Mouse (Mus musculus): Measurements from ENCODE around the gene Clp1.
"Not testable (repeated sequence)": the region's sequence is repeated elsewhere in the genome, so short reads cannot be mapped to it uniquely, and the experiment has no call there.

Clp1 gene

DNA sequence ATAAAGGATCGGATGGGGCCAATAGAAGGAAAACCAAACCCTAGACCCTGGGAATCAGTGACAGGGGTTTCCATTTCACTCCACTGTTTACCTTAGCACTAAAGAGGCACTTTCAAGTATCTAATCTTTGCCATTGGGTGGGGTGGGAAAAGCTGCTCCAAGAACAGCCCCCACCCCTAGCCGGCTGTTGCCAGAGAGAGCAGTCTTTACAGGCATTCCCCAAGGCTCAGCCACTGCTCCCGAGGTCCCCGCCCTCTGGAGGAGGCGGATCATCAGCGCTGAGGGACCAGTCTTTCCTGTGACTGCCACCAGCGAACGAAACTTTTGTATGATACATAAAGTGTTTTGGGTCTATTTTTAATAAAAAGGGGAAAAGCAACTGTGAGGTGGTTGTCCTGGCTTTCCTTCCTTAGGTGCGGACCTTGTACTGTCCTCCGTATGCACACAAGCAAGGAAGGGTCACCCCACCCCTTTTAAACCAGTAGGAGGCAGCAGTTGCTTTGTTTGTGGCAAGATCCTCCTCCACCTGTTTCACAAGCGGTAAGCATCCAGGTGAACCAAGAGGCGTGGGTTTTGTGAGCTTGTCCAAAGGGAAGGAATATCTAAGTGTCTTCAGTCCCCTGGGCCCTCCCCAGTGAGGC is 11.2 kb upstream of the Clp1 start:
- DNase-seq = no peak

DNA sequence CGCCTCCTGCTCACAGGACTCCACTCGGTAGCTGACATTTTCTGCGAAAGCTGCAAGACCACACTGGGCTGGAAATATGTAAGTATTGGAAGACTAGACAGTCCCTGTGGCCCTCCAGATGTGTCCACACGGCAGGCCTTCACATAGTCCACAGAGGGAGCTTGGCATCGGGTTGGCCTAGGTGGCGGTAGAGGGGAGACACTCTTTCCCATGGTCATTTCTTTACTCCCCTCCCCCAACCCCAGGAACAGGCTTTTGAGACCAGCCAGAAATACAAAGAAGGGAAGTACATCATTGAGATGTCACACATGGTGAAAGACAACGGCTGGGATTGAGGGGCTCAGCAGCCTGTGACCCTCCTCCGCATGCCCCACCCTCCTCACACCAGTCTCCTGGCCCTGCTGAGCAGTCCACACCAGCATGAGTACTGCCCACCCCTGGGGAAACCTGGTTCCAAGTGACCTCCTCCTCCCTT is 10.3 kb upstream of the Clp1 start:
- no peak for DNase-seq

DNA sequence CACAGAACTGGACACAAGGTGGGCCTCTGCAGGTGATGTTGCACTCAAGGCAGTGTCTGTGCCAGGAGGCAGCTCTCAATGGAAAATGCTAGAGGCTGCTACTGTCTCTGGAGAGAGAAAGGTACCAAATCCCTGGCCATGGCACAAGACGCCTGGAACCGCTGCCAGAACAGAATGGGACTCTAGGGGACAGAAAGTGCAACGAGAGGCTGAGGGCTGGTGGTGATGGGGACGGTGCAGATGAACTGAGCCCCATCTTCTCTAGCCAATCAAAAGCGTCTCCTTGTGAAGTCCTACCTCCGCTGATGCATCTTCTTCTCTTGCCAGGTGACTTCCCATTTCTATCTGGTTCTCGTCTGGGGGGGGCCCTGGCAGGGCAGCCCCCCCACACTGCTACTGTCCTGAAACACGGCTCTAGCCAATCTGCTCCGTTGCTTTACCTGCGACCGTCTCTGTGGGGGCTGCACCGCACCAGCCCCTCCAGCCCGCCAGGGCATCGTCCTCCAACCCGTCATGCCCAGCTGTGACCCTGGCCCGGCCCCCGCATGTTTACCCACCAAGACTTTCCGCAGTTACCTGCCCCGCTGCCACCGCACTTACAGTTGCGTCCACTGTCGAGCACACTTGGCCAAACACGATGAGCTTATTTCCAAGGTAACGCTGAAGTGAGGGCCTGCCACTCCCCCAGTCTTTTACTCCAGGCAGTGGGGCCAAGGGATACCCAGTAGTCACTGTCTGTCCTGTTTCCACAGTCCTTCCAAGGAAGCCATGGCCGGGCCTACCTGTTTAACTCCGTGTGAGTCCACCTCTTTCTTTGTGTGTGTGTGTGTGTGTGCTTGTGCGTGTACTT is 9.4 kb upstream of the Clp1 start:
- DNase-seq = no peak

GRCm38 (mm10) chr2:84735346-84735920 is 8.3 kb upstream of the Clp1 start:
- no peak for DNase-seq

GRCm38 (mm10) chr2:84734919-84735318 is 7.8 kb upstream of the Clp1 start:
- DNase-seq = no peak

- no peak for DNase-seq
These were observed 7.3 kb upstream of the Clp1 start for GRCm38 (mm10) chr2:84734351-84734864.

GRCm38 (mm10) chr2:84733579-84734300 is 6.6 kb upstream of the Clp1 start, which contains the start of gene Ypel4:
Ypel4 (plus strand) TSS chr2:84734058.
- no peak for DNase-seq

- no peak for DNase-seq
These were observed 5.2 kb upstream of the Clp1 start for GRCm38 (mm10) chr2:84732394-84732793.

DNA sequence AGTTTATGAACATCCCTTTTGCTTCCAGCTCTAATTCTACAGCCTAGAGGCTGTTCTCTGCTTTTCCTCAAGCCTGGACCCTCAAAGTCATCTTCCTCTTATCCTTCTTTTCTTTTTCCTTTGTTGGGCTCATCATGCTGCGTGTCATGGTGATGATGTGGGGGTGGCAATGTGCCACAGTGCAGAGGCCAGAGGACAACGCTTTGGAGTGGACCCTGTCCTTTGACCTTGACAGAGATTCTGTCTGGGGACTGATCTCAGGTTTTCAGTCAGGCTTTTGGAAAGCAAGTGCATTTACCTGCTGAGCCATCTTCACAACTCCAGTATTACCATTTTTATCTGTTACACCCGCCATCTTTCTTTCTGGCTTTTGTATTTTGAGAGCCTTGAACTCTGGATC is 4.1 kb upstream of the Clp1 start:
- no peak for DNase-seq

GRCm38 (mm10) chr2:84728191-84728590 is 1.0 kb upstream of the Clp1 start:
- DNase-seq = not testable (repeated sequence)

GRCm38 (mm10) chr2:84726716-84727115 is 434 bp downstream of the Clp1 start:
- DNase-seq = no peak

DNA sequence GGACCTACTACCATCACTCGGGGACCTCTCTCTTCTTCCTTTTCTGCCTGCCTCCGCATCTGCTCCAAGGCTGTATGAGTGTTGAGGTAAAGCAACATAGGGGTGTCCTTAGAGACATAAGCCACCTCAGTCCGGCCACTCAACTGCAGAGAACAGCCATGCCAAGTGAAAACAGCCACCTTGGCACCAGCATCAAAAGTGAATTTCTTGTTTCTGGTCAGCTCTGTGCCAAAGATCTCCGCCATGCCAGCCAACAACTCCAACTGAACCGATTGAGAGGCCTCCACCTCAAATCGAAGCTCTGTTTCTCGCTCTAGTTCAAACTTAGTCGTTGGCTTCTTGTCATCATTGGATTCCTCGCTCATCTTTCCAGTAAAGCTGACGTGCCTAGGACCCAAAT is 1.4 kb downstream of the Clp1 start:
- DNase-seq = no peak

GRCm38 (mm10) chr2:84723856-84724255 is 3.3 kb downstream of the Clp1 start:
- no peak for DNase-seq

DNA sequence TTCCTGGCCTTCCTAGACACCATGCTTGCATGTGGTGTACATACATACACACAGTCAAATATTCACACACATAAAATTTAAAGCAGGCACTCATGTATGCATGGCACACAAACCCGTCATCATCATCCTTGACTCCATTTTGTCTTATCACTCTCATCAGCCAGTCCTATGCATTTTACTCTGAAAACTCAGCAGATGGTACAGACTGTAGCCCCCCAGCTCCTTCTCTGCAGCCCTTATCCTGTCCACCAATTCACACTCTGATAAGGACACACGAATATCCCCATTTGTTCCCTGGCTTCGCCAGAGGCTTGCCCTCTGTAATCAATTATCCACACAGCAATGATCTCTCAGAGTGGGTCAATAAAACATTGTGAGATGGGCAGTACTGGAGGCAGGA is 6.0 kb downstream of the Clp1 start:
- no peak for DNase-seq

DNA sequence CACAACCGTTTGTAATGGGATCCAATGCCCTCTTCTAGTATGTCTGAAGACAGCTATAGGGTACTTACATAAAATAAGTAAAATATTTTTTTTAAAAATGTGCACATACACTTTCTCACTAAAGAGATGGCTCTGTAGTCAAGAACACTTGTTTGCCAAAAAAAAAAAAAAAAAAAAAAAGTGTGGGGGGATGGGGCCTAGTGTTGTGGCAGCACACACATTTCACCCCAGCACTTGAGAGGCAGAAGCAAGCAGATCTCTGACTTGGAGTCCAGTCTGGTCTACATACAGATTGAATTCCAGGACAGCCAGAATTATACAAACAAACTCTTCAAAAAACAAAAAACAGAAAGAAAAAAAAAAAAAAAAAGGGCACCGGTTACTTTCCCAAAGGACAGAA is 6.4 kb downstream of the Clp1 start:
- no peak for DNase-seq

DNA sequence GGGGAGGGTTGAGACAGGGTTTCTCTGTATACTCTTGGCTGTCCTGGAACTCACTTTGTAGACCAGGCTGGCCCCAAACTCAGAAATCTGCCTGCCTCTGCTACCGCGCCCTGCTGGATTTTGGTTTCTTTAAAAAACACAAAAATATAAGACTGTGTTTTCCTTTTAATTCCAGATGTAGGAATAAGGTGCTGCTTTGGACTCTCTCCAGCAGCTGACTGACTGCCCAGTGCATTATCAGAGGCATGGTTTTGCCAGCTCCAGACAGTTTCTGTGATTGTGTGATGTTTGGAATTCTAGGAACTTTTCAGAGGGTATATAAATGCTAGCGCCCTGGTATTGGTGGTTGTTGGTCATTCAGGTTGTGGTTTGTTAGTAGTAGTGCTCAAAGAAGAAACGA is 9.8 kb downstream of the Clp1 start:
- DNase-seq = no peak

DNA sequence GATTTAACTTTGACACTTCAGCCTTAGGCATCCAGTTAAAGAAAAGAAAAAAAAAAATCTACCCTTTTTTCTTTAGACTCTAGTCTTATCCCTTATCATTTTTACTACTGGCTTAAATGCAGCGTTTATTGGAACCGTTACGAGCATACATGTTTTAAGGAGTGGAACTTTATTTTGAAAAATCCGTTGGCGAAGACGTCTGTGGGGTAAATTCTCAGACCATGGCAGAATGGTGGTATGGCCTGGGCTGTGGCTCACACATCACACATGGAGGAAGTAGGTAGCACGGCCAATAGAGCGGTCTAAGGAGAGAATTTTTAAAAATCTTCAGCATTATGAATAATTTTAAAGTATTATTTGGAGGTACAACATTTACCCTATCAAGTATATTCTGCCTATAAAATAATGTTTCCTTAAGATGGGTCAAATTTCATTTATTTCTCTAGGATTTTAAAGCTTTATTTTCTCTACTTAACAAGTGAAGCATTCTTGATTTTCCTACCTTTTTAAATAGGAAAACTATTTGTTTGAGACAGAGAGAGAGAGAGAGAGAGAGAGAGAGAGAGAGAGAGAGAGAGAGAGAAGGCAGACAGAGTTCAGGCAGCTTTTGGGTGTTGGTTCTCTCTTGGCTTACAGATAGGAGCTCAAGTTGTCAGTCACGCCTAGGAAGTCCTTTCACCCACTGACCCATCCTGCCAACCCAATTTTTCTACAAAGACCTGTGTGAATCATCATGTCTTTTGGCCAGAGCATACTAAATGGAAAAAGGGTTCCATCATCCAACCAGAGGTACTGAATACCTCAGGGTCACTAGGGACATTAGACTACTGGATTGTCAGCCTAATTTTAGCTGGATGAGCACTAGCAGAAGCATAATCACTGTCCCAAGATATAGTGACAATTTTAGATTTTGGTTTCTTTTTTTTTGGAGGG is 10.5 kb downstream of the Clp1 start:
- no peak for DNase-seq

DNA sequence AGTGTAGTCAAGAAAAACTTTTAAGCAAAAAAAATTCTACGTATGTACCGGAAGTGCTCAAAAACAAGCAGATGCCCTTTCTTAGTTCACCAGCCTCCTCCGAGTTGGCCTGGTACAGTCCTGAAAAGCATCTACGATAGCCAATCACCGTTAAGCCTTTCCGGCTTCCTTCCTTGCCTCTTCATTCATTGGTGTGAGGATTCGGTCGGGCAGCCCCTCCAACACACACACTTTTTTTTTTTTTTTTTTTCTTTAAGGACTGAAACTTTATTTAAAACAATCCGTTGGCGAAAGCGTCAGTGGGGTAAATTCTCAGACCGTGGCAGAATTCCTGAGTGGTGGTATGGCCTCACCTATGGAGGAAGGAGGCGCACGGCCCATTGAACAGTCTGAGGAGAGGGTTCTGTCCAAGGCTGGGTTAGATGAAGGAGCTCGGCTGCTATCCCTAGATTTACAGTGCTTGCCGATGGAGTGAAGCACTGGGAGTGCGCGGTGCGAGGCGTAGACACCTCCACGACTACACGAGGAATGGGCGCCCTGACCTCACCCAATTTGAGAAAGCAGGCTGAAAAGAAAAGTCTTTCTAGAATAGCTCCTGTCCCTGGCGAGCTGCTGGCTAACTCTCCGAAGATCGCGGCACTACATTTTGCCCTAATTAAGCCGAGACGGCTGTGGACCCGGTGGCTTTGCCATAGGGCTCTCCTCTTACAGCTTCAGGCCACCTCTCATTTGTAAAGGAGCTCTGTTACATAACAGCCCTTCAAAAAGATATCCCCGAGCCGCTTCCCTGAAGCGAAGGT is 11.4 kb downstream of the Clp1 start:
- peak; percentile 51 to 59 for DNase-seq

GRCm38 (mm10) chr2:84714811-84715561 is 12.2 kb downstream of the Clp1 start, which contains the start of gene Zdhhc5:
Zdhhc5 (minus strand) TSS chr2:84715180.
- peak; percentile 98 for DNase-seq

DNA sequence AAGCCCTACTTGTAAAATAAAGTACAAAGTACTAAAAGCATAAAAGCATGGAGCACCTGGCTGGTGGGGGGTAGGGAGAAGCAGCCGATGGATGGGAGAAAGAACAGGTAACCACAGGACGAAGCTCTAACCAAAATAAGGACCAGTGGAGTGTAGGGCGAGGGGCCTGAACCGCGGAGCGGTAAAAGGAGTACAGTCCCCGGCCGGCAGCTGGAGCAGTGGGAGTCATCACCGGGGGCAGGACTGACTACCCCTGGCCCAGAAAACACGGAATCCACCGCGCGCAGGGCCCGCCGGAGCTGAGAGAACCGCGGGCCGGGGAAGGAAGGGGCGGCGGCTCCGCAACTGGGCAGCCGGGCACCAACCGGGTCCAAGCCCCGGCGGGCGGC is 12.7 kb downstream of the Clp1 start:
- no peak for DNase-seq

All from spleen, adult 18-20 months (tissue).